Mouse (Mus musculus) G1E (cell line): ENCODE measurements around the gene Cox14.

Experiments
- CTCF ChIP-seq: IDR thresholded peaks from 2 replicates; pipeline ENCODE4 v1.5.1; 2012; ENCODE audit warnings: low read depth, low read length, inconsistent platforms, mixed read lengths
- GATA1 ChIP-seq: IDR thresholded peaks from 2 replicates; pipeline ENCODE4 v1.6.1; 2012; ENCODE audit warnings: borderline replicate concordance, low read length, inconsistent platforms, mixed read lengths
- GATA2 ChIP-seq: IDR thresholded peaks from 2 replicates; pipeline ENCODE4 v1.6.1; 2012; ENCODE audit warnings: low read depth, low read length, inconsistent platforms, borderline replicate concordance
- POLR2AphosphoS5 ChIP-seq: IDR thresholded peaks from 2 replicates; pipeline ENCODE4 v1.6.1; 2012; ENCODE audit warnings: low read depth, low read length, inconsistent platforms; ENCODE audit not compliant: insufficient replicate concordance
- TAL1 ChIP-seq: conservative IDR thresholded peaks from 2 replicates; pipeline ENCODE4 v1.6.1; 2012; ENCODE audit warnings: low read depth, low read length, inconsistent platforms, mixed read lengths

DNA sequence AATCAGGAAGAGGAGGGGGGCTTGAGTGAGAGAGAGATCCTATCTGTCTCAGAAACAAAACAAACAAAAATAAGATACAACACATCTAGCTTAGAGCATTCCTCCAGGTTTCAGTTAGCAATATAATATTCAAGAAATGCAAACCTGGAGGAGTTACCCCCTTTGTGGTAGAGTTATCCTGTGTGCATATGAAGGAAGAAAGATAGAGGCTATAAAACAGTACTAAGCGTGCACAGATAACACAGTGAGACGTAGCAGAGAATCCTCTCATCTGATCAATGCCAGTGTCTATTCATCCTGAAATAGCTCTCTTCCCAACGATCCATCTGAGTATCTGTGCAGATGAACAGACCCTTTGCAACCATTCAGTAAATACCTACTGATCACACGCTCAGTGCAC lies 42.0 kb downstream of the Cox14 start:
- TF ChIP-seq CTCF (no peak), POLR2AphosphoS5 (no peak), GATA1 (no peak), TAL1 (no peak), GATA2 (no peak)
